Mouse (Mus musculus): Measurements from ENCODE around the gene Ptges2. TPM values are rescaled to one million over a fixed set of nuclear protein-coding genes. Genes with fewer than 3 reads are reported as not detected.

Ptges2 gene
- 57.9 and 63.4 TPM in 2 replicates for polyA plus RNA-seq (2012; rRNA removed)

- H3K4me3 ChIP-seq (ENCODE audit: insufficient read depth, low read length) = peak within 1 kb of the TSS; percentile 97
- TF ChIP-seq CTCF (IDR thresholded peaks at IDR 0.05; ENCODE audit: extremely low read depth, insufficient read depth, low read length) (no peak), POLR2A (IDR thresholded peaks at IDR 0.05; ENCODE audit: extremely low read depth, insufficient read depth, low read length) (peak; percentile 61; the same call in 1 of the 2 replicates)
- H3K27ac ChIP-seq (ENCODE audit: insufficient read depth, low read length) = peak within 1 kb of the TSS; percentile 76
- H3K4me1 ChIP-seq (ENCODE audit: control insufficient read depth, insufficient read depth, low read length) = peaks cover 1% of the 10 kb centered on the region
These were observed at the start of gene Ptges2 for GRCm38 (mm10) chr2:32395484-32395945. TSS of gene Ptges2 (plus strand) at chr2:32395896.

DNA sequence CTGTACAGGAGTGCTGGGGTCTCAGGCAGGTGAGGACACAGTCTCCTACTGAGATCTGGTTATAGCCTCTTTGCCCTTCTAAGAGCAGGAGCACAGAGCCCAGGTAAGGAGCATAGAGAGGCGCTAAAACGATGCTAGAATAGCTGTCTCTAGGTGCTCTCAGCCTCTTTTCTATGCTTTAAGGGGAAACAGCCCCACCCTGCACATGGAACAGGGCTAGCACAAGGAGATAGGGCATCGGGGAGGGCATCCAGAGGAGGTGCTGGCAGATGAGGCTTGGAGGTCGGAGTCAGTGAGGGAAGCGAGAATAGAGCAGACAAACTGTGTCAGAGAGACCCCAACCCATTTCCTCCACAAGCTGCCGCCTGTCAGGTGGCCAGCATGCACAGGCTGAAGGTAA is 48.7 kb upstream of the Ptges2 start:
- TF ChIP-seq POLR2A (IDR thresholded peaks at IDR 0.05; ENCODE audit: extremely low read depth, insufficient read depth, low read length) (0 out of 2 replicates have a peak, but pooled peaks have one; percentile 1), CTCF (IDR thresholded peaks at IDR 0.05; ENCODE audit: extremely low read depth, insufficient read depth, low read length) (no peak)
- H3K4me3 ChIP-seq (ENCODE audit: insufficient read depth, low read length) = no peak overlapping the region
- H3K27ac ChIP-seq (ENCODE audit: insufficient read depth, low read length) = peak overlapping the region; percentile 40; the same call in 1 of the 2 replicates
- peaks cover 19% of the 10 kb centered on the region for H3K4me1 ChIP-seq (ENCODE audit: control insufficient read depth, insufficient read depth, low read length)

DNA sequence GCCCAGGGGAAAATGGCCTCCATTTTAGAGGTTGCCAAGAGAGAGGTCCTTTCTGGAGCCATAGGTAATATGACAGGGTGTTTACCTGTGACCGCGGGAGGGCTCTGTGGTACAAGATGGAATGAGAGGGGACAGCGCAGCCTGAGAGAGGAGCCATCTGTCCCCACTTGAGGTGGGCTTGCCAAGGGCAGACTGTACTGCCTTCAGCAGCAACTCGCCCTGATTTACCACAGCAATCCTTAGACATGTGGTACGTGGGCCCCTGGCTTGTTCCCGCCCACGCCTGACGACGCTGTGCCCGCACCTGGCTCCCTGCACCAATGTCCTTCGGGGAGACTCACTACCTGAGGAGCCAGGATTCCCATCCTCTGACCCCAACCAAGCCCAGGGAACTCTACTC is 47.4 kb upstream of the Ptges2 start:
- Histone ChIP-seq H3K4me3 (ENCODE audit: insufficient read depth, low read length) (peak overlapping the region; percentile 88; the same call in 1 of the 2 replicates), H3K4me1 (ENCODE audit: control insufficient read depth, insufficient read depth, low read length) (peaks cover 15% of the 10 kb centered on the region), H3K27ac (ENCODE audit: insufficient read depth, low read length) (peak overlapping the region; percentile 62)
- TF ChIP-seq CTCF (IDR thresholded peaks at IDR 0.05; ENCODE audit: extremely low read depth, insufficient read depth, low read length) = no peak
- TF ChIP-seq POLR2A (IDR thresholded peaks at IDR 0.05; ENCODE audit: extremely low read depth, insufficient read depth, low read length) = peak; percentile 29; the same call in 1 of the 2 replicates

DNA sequence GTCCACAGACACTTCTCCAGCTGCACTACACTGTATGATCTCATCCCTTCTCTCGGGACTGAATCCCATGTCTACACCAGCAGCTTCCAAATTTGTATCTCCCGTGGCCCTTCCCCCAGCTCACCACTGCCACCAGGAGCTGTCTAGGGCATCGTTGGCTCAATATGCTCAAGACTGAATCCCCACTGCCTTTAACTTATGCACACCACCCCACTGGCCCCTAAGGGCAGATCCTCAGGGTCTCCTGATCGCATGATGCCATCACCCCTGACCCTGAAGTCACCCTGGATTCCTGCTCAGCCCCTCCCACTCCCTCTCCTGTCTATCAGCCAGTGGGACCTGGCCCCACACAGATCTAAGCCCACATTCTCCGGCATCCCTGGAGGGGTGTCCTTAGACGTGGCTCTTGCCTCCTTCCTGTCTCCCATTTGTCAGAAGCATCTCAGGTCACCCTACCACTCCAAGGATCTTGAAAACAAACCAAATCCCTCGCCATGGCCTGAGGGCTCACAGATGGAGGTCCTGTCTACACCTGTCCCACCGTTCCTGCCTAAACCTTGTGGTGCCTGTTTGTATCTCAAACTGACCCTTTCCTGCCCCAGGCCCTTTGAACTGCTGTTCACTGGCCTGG is 46.0 kb upstream of the Ptges2 start:
- TF ChIP-seq CTCF (IDR thresholded peaks at IDR 0.05; ENCODE audit: extremely low read depth, insufficient read depth, low read length) (no peak), POLR2A (IDR thresholded peaks at IDR 0.05; ENCODE audit: extremely low read depth, insufficient read depth, low read length) (0 out of 2 replicates have a peak, but pooled peaks have one; percentile 39)
- peak overlapping the region; percentile 88 for H3K4me3 ChIP-seq (ENCODE audit: insufficient read depth, low read length)

GRCm38 (mm10) chr2:32350471-32351051 is 45.1 kb upstream of the Ptges2 start:
- no peak for TF ChIP-seq POLR2A (IDR thresholded peaks at IDR 0.05; ENCODE audit: extremely low read depth, insufficient read depth, low read length)
- H3K27ac ChIP-seq (ENCODE audit: insufficient read depth, low read length) = peak overlapping the region; percentile 33
- peaks cover 9% of the 10 kb centered on the region for H3K4me1 ChIP-seq (ENCODE audit: control insufficient read depth, insufficient read depth, low read length)
- peak overlapping the region; percentile 88 for H3K4me3 ChIP-seq (ENCODE audit: insufficient read depth, low read length)

More for the DNA sequence above, 46.0 kb upstream of the Ptges2 start:
- H3K27ac ChIP-seq (ENCODE audit: insufficient read depth, low read length) = peak overlapping the region; percentile 62
- peaks cover 9% of the 10 kb centered on the region for H3K4me1 ChIP-seq (ENCODE audit: control insufficient read depth, insufficient read depth, low read length)

DNA sequence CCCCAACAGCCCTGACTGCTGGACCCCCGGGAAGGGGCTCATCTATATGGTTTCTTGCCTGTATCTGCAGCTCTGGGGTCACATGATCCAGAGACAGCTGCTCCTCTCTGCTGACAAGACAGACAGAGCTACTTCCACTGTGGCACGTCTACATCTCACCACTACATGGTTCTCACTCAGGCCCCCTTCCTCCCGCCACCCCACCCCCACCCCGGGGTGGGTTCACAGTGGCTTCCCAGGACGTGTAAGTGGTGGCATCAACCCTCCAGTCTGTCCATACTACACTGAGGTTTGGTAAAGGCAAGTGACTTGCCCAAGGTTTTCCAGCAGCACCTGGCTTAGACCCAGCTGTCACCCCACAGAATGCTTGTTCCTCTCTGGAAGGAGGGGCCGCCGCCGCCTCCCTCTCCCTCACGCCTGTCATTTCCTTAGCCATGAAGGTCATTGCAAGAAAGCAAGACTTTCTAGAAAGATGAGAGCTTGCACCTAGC is 44.2 kb upstream of the Ptges2 start:
- TF ChIP-seq POLR2A (IDR thresholded peaks at IDR 0.05; ENCODE audit: extremely low read depth, insufficient read depth, low read length) (0 out of 2 replicates have a peak, but pooled peaks have one; percentile 33), CTCF (IDR thresholded peaks at IDR 0.05; ENCODE audit: extremely low read depth, insufficient read depth, low read length) (no peak)
- H3K4me1 ChIP-seq (ENCODE audit: control insufficient read depth, insufficient read depth, low read length) = peaks cover 9% of the 10 kb centered on the region
- peak overlapping the region; percentile 97 for H3K27ac ChIP-seq (ENCODE audit: insufficient read depth, low read length)
- H3K4me3 ChIP-seq (ENCODE audit: insufficient read depth, low read length) = peak overlapping the region; percentile 88

- H3K27ac ChIP-seq (ENCODE audit: insufficient read depth, low read length) = peak within 1 kb of the TSS; percentile 97
- TF ChIP-seq POLR2A (IDR thresholded peaks at IDR 0.05; ENCODE audit: extremely low read depth, insufficient read depth, low read length) (peak; percentile 54; the same call in 1 of the 2 replicates), CTCF (IDR thresholded peaks at IDR 0.05; ENCODE audit: extremely low read depth, insufficient read depth, low read length) (no peak)
- H3K4me3 ChIP-seq (ENCODE audit: insufficient read depth, low read length) = peak within 1 kb of the TSS; percentile 88
- H3K4me1 ChIP-seq (ENCODE audit: control insufficient read depth, insufficient read depth, low read length) = peaks cover 5% of the 10 kb centered on the region
These were observed 43.3 kb upstream of the Ptges2 start, which contains the start of gene Ciz1 for GRCm38 (mm10) chr2:32352151-32353006. TSS of gene Ciz1 (plus strand) at chr2:32352327.

DNA sequence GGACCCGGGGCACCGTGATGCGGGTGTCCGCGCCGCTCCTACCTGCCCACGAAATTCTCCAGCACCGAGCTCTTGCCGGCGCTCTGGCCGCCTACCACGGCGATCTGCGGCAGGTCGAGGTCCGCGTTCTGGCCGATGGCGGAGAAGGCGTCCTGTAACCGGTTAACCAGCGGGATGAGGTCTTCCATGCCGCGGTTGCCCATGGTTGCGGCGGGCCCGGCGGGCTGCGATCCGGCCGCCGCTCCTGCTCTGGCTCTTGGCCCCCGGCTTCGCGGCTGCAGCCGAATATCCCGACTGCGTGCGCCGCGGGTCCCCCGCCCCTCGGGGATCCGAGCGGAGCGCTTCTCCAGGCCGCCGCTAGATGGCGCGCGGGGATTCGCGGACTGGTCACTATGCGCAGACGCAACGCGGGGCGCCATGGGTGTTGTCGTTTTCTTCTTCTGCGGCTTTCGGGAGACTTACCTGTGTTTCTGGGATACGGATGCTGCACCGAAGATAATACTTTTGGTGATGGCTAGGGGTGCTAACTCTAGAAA is 42.6 kb upstream of the Ptges2 start, which contains the start of gene Dnm1:
TSS of gene Dnm1 (minus strand) at position 332 of the 536 bp plus-strand sequence.
- Histone ChIP-seq H3K27ac (ENCODE audit: insufficient read depth, low read length) (peak within 1 kb of the TSS; percentile 97), H3K4me1 (ENCODE audit: control insufficient read depth, insufficient read depth, low read length) (peaks cover 5% of the 10 kb centered on the region), H3K4me3 (ENCODE audit: insufficient read depth, low read length) (peak within 1 kb of the TSS; percentile 88)
- TF ChIP-seq CTCF (IDR thresholded peaks at IDR 0.05; ENCODE audit: extremely low read depth, insufficient read depth, low read length) = peak; percentile 60
- peak; percentile 53; the same call in 1 of the 2 replicates for TF ChIP-seq POLR2A (IDR thresholded peaks at IDR 0.05; ENCODE audit: extremely low read depth, insufficient read depth, low read length)
